Mouse (Mus musculus): ENCODE results near the gene Herc1.

Gene Herc1

GRCm38 (mm10) chr9:66503879-66504411 lies 153.7 kb downstream of the Herc1 start:
- DNase-seq: peak; percentile 79

- DNase-seq: peak; percentile 7
These were observed 154.3 kb downstream of the Herc1 start for GRCm38 (mm10) chr9:66504518-66504917.

GRCm38 (mm10) chr9:66505141-66505917 lies 155.1 kb downstream of the Herc1 start:
- DNase-seq: peak; percentile 87

- peak; percentile 7 for DNase-seq
These were observed 155.8 kb downstream of the Herc1 start for GRCm38 (mm10) chr9:66506011-66506410.

GRCm38 (mm10) chr9:66506424-66506823 lies 156.2 kb downstream of the Herc1 start:
- peak; percentile 19 for DNase-seq

- no peak for DNase-seq
These were observed 157.4 kb downstream of the Herc1 start for GRCm38 (mm10) chr9:66507684-66508083.

GRCm38 (mm10) chr9:66508890-66509399 lies 158.7 kb downstream of the Herc1 start:
- DNase-seq: no peak

- DNase-seq: no peak
These were observed 160.1 kb downstream of the Herc1 start for GRCm38 (mm10) chr9:66510351-66510841.

- peak; percentile 46 for DNase-seq
These were observed 160.7 kb downstream of the Herc1 start for GRCm38 (mm10) chr9:66510944-66511343.

- peak; percentile 90 for DNase-seq
These were observed 161.5 kb downstream of the Herc1 start for GRCm38 (mm10) chr9:66511580-66512350.

- peak; percentile 85 for DNase-seq
These were observed 162.1 kb downstream of the Herc1 start for GRCm38 (mm10) chr9:66512351-66512671.

GRCm38 (mm10) chr9:66513150-66513549 lies 162.9 kb downstream of the Herc1 start:
- DNase-seq: no peak

- DNase-seq: no peak
These were observed 163.5 kb downstream of the Herc1 start for GRCm38 (mm10) chr9:66513661-66514255.

GRCm38 (mm10) chr9:66514256-66514770 lies 164.1 kb downstream of the Herc1 start, which contains the start of gene Fbxl22:
Gene Fbxl22, minus strand, starts transcription at chr9:66514593.
- DNase-seq: peak; percentile 48

- no peak for DNase-seq
These were observed 164.9 kb downstream of the Herc1 start for GRCm38 (mm10) chr9:66515115-66515514.

- DNase-seq: no peak
These were observed 165.5 kb downstream of the Herc1 start for GRCm38 (mm10) chr9:66515680-66516210.

- DNase-seq: no peak
These were observed 166.2 kb downstream of the Herc1 start for GRCm38 (mm10) chr9:66516296-66516940.

- no peak for DNase-seq
These were observed 167.5 kb downstream of the Herc1 start for GRCm38 (mm10) chr9:66517746-66518145.

GRCm38 (mm10) chr9:66518251-66518650 lies 168.0 kb downstream of the Herc1 start:
- DNase-seq: no peak

- no peak for DNase-seq
These were observed 168.7 kb downstream of the Herc1 start for GRCm38 (mm10) chr9:66518901-66519300.

- no peak for DNase-seq
These were observed 170.0 kb downstream of the Herc1 start for GRCm38 (mm10) chr9:66520299-66520698.

GRCm38 (mm10) chr9:66521595-66521994 lies 171.3 kb downstream of the Herc1 start:
- DNase-seq: no peak

Measured in liver (tissue).